Mouse (Mus musculus) E14TG2a.4 (cell line): Measurements from ENCODE around the gene Lama5.

ENCODE experiments used
- CTCF ChIP-seq: conservative IDR thresholded peaks from 2 replicates; pipeline ENCODE4 v1.5.1; 2014; ENCODE audit warnings: low read length
- NANOG ChIP-seq: IDR thresholded peaks from 2 replicates; pipeline ENCODE4 v1.6.1; 2014; ENCODE audit warnings: borderline replicate concordance, low read length, mixed read lengths
- POU5F1 ChIP-seq: IDR thresholded peaks from 2 replicates; pipeline ENCODE4 v1.6.1; 2014; ENCODE audit warnings: low read length, borderline replicate concordance

DNA sequence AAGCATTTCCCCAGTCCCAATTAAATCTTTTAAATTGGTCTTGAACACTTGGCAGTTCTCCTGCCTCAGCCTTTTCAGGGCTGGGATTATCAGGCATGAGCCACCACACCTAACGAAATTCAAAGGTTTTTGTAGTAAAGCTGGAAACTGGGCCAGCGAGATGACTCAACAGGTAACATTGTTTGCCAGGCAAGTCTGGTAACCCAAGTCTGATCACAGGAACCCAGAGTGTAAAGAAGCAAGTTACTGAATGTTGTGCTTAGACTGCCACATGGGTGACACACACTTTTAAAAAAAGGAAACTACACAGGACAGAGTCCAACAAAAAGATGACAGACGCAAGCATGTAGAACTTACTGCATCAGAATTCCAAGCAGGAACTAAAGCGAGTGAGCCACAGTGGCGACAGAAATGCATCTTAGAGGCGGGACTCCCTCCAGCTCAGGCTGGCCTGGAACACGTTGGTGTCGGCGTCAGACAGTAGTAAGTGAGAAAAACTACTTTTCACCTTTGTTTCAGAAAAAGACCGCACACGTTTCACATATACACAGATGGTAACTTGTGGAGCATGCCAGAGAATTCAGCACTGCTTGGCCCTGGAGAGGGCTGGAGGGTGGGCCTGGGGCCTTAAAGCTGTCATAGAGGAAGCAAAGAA is 55.4 kb downstream of the Lama5 start:
- TF ChIP-seq CTCF: no peak
- no peak for TF ChIP-seq POU5F1
- no peak for TF ChIP-seq NANOG
